In genomic region chr3:129930213-129930778, GRCm38 (mm10) we compare ENCODE assay signal across 15 mouse cellular contexts. TPM values are rescaled to one million over a fixed set of nuclear protein-coding genes. Genes with fewer than 3 reads are reported as not detected.
DNase-seq lines count a peak whose midpoint lies in the region; ATAC-seq and TF ChIP-seq lines count a peak whose summit lies in the region.
"Had no signal": no experiment of that assay in that cellular context is flagged by ENCODE, and none has a peak within 500 bp of the region (broad histone marks: within the 10 kb centered on the region; RNA-seq: fewer than 3 reads in every experiment).

No protein-coding gene starts in this region.

- H3K9me3 ChIP-seq in limb, embryonic 13.5 days, result no peaks in the 10 kb centered on the region
- H3K9me3 ChIP-seq in limb, embryonic 10.5 days (replicated peaks), result no peaks in the 10 kb centered on the region
- no peaks in the 10 kb centered on the region for H3K9me3 ChIP-seq in forebrain, embryonic 12.5 days
- H3K9me3 ChIP-seq: hindbrain, embryonic 15.5 days; liver, embryonic 12.5 days had no signal

- intact Hi-C loops in gastrocnemius, adult 2 months (cut with DNase I), result no loop called here
- intact Hi-C loops in heart, postnatal 10 days (cut with DNase I), result no loop called here

- WGBS in limb, embryonic 13.5 days, result 44% methylated on average over 6 of the region's 6 CpGs
- WGBS in limb, embryonic 10.5 days, result 75% methylated on average over 6 of the region's 6 CpGs
- WGBS in forebrain, embryonic 12.5 days, result 88% methylated on average over 5 of the region's 6 CpGs

- H3K36me3 ChIP-seq in limb, embryonic 13.5 days, result no peaks in the 10 kb centered on the region
- H3K36me3 ChIP-seq in limb, embryonic 10.5 days, result no peaks in the 10 kb centered on the region
- H3K36me3 ChIP-seq in forebrain, embryonic 12.5 days (replicated peaks), result no peaks in the 10 kb centered on the region
- H3K36me3 ChIP-seq: hindbrain, embryonic 15.5 days; liver, embryonic 12.5 days had no signal

- DNase-seq in gastrocnemius, adult 2 months, result peak; percentile 63
- DNase-seq in gastrocnemius, postnatal 10 days, result no peak
- DNase-seq in limb, embryonic 10.5 days (ENCODE audit: low spot score), result no peak
- DNase-seq in adipocyte (ENCODE audit: low spot score), result peak; percentile 93
- peak; percentile 15 to 20 for DNase-seq in heart, postnatal 10 days
- DNase-seq in spleen, adult 18-20 months, result no peak
- DNase-seq: cerebellum, adult 9-10 months; kidney, adult 2 months; kidney, postnatal 4 days had no signal

- H3K4me2 ChIP-seq in limb, embryonic 13.5 days (replicated peaks), result no peak overlapping the region
- H3K4me2 ChIP-seq in forebrain, embryonic 12.5 days, result no peak overlapping the region
- H3K4me2 ChIP-seq: hindbrain, embryonic 15.5 days; liver, embryonic 12.5 days; midbrain, embryonic 11.5 days had no signal

- H3K9ac ChIP-seq in limb, embryonic 13.5 days, result no peak overlapping the region
- H3K9ac ChIP-seq in forebrain, embryonic 12.5 days, result no peak overlapping the region
- H3K9ac ChIP-seq: hindbrain, embryonic 15.5 days; liver, embryonic 12.5 days had no signal

- no peak overlapping the region for H3K27ac ChIP-seq in gastrocnemius, adult 2 months
- H3K27ac ChIP-seq in limb, embryonic 13.5 days, result no peak overlapping the region
- no peak overlapping the region for H3K27ac ChIP-seq in limb, embryonic 10.5 days
- H3K27ac ChIP-seq in forebrain, embryonic 12.5 days, result no peak overlapping the region
- H3K27ac ChIP-seq: hindbrain, embryonic 15.5 days; liver, embryonic 12.5 days had no signal

- 0 out of 2 replicates have a peak, but pooled peaks have one; percentile 24 for ATAC-seq in limb, embryonic 13.5 days (ENCODE audit: low FRiP score, low read depth)
- no peak for ATAC-seq in forebrain, embryonic 12.5 days (ENCODE audit: low FRiP score)
- ATAC-seq: liver, embryonic 12.5 days had no signal

- H3K4me1 ChIP-seq in limb, embryonic 13.5 days, result no peaks in the 10 kb centered on the region
- H3K4me1 ChIP-seq in limb, embryonic 10.5 days, result no peaks in the 10 kb centered on the region
- H3K4me1 ChIP-seq in forebrain, embryonic 12.5 days, result no peaks in the 10 kb centered on the region
- H3K4me1 ChIP-seq: hindbrain, embryonic 15.5 days; liver, embryonic 12.5 days had no signal

- no peak for TF ChIP-seq CTCF in gastrocnemius, adult 2 months (IDR thresholded peaks at IDR 0.05)

- H3K27me3 ChIP-seq in limb, embryonic 13.5 days, result no peaks in the 10 kb centered on the region
- H3K27me3 ChIP-seq in limb, embryonic 10.5 days (ENCODE audit: low read depth, poor library complexity, severe bottlenecking), result no peaks in the 10 kb centered on the region
- H3K27me3 ChIP-seq in forebrain, embryonic 12.5 days, result no peaks in the 10 kb centered on the region
- H3K27me3 ChIP-seq: hindbrain, embryonic 15.5 days; liver, embryonic 12.5 days had no signal

- H3K4me3 ChIP-seq in gastrocnemius, adult 2 months, result no peak overlapping the region
- no peak overlapping the region for H3K4me3 ChIP-seq in limb, embryonic 13.5 days
- H3K4me3 ChIP-seq in limb, embryonic 10.5 days, result no peak overlapping the region
- no peak overlapping the region for H3K4me3 ChIP-seq in forebrain, embryonic 12.5 days (replicated peaks)
- H3K4me3 ChIP-seq: hindbrain, embryonic 15.5 days; liver, embryonic 12.5 days had no signal

RNA-seq across cellular contexts. Expression of gene Casp6, which starts 29.1 kb away (rescaled TPM):
- total RNA-seq in gastrocnemius, adult 2 months (2021), result 1 to 10 TPM; 2.2 to 2.6 TPM
- 1 to 10 TPM; 5.6 to 8.2 TPM for total RNA-seq in gastrocnemius, postnatal 10 days (2021)
- polyA plus RNA-seq in limb, embryonic 13.5 days (2015; fragmentation: Nextera tagmentation; extraction: Ambion mirVana), result 90.6 and 91.5 TPM in 2 replicates
- polyA plus RNA-seq in limb, embryonic 10.5 days (2016; fragmentation: Nextera tagmentation; extraction: Ambion mirVana), result 104 and 116 TPM in 2 replicates
- total RNA-seq in heart, postnatal 10 days (2021), result 10 to 100 TPM; 19.5 to 25.3 TPM
- polyA plus RNA-seq in forebrain, embryonic 12.5 days (2016; fragmentation: Nextera tagmentation; extraction: Ambion mirVana), result 55.4 and 60.9 TPM in 2 replicates

RNA-seq across cellular contexts. Expression of gene Mcub, which starts 39.7 kb away (rescaled TPM):
- total RNA-seq in gastrocnemius, adult 2 months (2021), result 1 to 10 TPM in 1 of 2 experiments, under 1 TPM in 1; 0.82 to 1.1 TPM
- 1 to 10 TPM in 1 of 2 experiments, under 1 TPM in 1; 0.95 to 1.2 TPM for total RNA-seq in gastrocnemius, postnatal 10 days (2021)
- 6.9 and 8.3 TPM in 2 replicates for polyA plus RNA-seq in limb, embryonic 13.5 days (2015; fragmentation: Nextera tagmentation; extraction: Ambion mirVana)
- 8.5 and 10.3 TPM in 2 replicates for polyA plus RNA-seq in limb, embryonic 10.5 days (2016; fragmentation: Nextera tagmentation; extraction: Ambion mirVana)
- 1 to 10 TPM; 1.1 to 1.4 TPM for total RNA-seq in heart, postnatal 10 days (2021)
- polyA plus RNA-seq in forebrain, embryonic 12.5 days (2016; fragmentation: Nextera tagmentation; extraction: Ambion mirVana), result 3.3 and 5.3 TPM in 2 replicates
- total RNA-seq: MEL had no signal

RNA-seq across cellular contexts. Expression of gene Pla2g12a, which starts 51.9 kb away (rescaled TPM):
- 100 to 1,000 TPM in 1 of 2 experiments, 10 to 100 TPM in 1; 86.2 to 154 TPM for total RNA-seq in gastrocnemius, adult 2 months (2021)
- total RNA-seq in gastrocnemius, postnatal 10 days (2021), result 10 to 100 TPM; 18.4 to 22.9 TPM
- 21.3 and 22.0 TPM in 2 replicates for polyA plus RNA-seq in limb, embryonic 13.5 days (2015; fragmentation: Nextera tagmentation; extraction: Ambion mirVana)
- 22.5 and 27.1 TPM in 2 replicates for polyA plus RNA-seq in limb, embryonic 10.5 days (2016; fragmentation: Nextera tagmentation; extraction: Ambion mirVana)
- total RNA-seq in heart, postnatal 10 days (2021), result 10 to 100 TPM; 21.3 to 29.8 TPM
- polyA plus RNA-seq in forebrain, embryonic 12.5 days (2016; fragmentation: Nextera tagmentation; extraction: Ambion mirVana), result 31.8 and 33.0 TPM in 2 replicates

Comparison
In these comparisons a context has a peak if more than half of its experiments do, and no peak if none do; other contexts are left out.
1. DNase-seq: peak in gastrocnemius, adult 2 months (single experiment), adipocyte (single experiment) and heart, postnatal 10 days (2 of 2); none in gastrocnemius, postnatal 10 days (single experiment), limb, embryonic 10.5 days (single experiment) and spleen, adult 18-20 months (0 of 2).